Mouse (Mus musculus) layer of hippocampus, adult 2 months (tissue): ENCODE results near the gene Flt3. TPM values are rescaled to one million over a fixed set of nuclear protein-coding genes. Genes with fewer than 3 reads are reported as not detected.

Experiments used
- DNase-seq, 2 experiments: peaks; one replicate each; pipeline ENCODE4 v3.0.0; 2022; ENCODE audit warnings: low spot score in 2 of 2
- H3K27ac ChIP-seq: fragments of 200-600 bp; 2 replicates; pipeline ENCODE4 v1.8.1; 2022
- H3K4me3 ChIP-seq: fragments of 200-600 bp; 2 replicates; pipeline ENCODE4 v1.8.1; 2022; ENCODE audit warnings: mild to moderate bottlenecking
- CTCF ChIP-seq: fragments of 200-600 bp; conservative IDR thresholded peaks from 2 replicates; pipeline ENCODE4 v1.8.1; 2022; ENCODE audit warnings: antibody characterized with exemption, mild to moderate bottlenecking, moderate library complexity
- total RNA-seq, 2 experiments: library from RNA; stranded (reverse); gene quantifications; 2 replicates each; pipeline ENCODE4 v1.2.3; 2021

Gene Flt3
- total RNA-seq, 2 experiments from 2014 or later: 9.8 to 11.0 TPM

- peak in 1 of 2 experiments; percentile 63 for DNase-seq
- no peak overlapping the region for H3K27ac ChIP-seq
- H3K4me3 ChIP-seq: no peak overlapping the region
- TF ChIP-seq CTCF: peak; percentile 88
Observed at GRCm38 (mm10) chr5:147331547-147331946, 68.7 kb downstream of the Flt3 start.

- DNase-seq: no peak
- no peak overlapping the region for H3K4me3 ChIP-seq
Observed at GRCm38 (mm10) chr5:147329946-147330345, 70.3 kb downstream of the Flt3 start.

DNA sequence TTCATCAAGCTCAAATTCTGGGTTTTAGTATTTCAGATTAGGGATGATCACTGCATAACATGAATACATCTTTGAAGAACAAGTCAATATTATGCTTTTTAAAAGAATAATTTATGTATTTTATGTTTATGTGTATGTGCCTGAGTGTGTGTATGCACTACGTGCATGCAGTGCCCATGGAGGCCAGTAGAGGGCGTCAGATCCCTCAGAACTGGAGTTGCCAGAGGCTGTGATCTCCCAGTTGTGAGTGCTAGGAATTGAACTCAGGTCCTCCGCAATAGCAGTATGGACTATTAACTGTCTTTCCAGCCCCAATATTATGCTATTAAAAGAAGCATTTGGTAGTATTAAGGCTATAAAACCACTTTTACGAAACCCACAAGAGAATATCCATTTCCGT lies 72.7 kb downstream of the Flt3 start:
- Histone ChIP-seq H3K27ac (no peak overlapping the region), H3K4me3 (no peak overlapping the region)
- TF ChIP-seq CTCF: peak; percentile 58
- no peak for DNase-seq

More at GRCm38 (mm10) chr5:147329946-147330345, 70.3 kb downstream of the Flt3 start:
- no peak overlapping the region for H3K27ac ChIP-seq
- no peak for TF ChIP-seq CTCF

- Histone ChIP-seq H3K4me3 (no peak overlapping the region), H3K27ac (no peak overlapping the region)
- no peak for TF ChIP-seq CTCF
- no peak for DNase-seq
Observed at GRCm38 (mm10) chr5:147325931-147326330, 74.4 kb downstream of the Flt3 start.

DNA sequence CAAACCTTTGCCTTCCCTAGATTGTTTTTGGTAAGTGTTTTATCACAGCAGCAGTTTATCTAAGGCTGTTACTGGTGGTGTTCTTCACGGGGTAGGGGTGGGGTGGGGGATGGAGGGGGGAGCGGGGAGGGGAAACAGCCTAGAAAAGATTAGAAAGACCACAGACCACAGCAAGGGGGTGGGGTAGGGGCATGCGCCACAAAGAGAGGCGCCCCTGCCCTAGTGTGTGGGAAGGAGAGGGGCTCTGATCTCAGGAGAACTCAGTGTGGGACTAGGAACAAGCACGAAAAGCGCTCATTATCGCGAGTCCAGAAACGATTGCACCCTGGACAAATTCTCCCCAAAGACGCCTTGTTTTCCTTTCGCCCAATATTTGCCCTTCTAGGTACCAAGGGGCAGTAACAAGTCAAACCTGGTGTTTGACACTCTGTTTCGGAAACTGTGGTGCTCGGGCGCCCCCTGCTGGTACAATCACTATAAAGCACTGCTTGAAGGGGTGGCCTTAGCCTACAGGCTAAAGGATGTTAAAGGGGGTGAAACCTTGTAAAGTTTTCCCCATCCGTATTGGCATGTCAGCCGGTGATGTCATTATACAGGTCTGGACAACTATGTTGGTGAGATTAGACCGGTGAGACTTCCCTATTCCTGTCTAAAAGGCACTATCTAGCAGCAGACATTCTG lies 76.9 kb downstream of the Flt3 start:
- TF ChIP-seq CTCF: peak; percentile 93
- DNase-seq: peak; percentile 46 to 81
- H3K4me3 ChIP-seq: no peak overlapping the region
- no peak overlapping the region for H3K27ac ChIP-seq

GRCm38 (mm10) chr5:147322183-147322582 lies 78.1 kb downstream of the Flt3 start, which contains the start of gene Urad:
Gene Urad, minus strand, starts transcription at chr5:147322440.
- no peak within 1 kb of the TSS for H3K4me3 ChIP-seq
- DNase-seq: no peak
- TF ChIP-seq CTCF: no peak
- H3K27ac ChIP-seq: no peak within 1 kb of the TSS

DNA sequence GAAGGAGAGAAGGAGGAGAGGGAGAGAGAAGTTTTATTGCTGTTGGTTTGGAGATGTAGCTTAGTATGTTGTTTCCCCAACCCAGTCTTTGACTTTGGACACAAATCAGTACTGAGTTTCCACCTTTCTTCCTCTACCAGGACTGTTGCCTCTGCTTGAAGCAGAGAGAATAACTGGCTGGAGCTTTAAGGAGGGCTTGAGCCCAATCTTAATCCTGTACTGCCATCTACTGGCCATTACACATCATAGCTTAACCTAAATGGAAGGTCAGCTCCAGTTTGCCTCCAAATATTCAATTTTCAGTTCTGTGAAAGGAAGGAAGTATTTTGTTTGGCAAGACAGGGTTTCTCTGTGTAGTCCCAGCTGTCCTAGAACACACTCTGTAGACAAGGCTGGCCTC lies 80.6 kb downstream of the Flt3 start:
- no peak overlapping the region for H3K27ac ChIP-seq
- peak; percentile 89 for TF ChIP-seq CTCF
- DNase-seq: peak in 1 of 2 experiments; percentile 24
- H3K4me3 ChIP-seq: no peak overlapping the region

DNA sequence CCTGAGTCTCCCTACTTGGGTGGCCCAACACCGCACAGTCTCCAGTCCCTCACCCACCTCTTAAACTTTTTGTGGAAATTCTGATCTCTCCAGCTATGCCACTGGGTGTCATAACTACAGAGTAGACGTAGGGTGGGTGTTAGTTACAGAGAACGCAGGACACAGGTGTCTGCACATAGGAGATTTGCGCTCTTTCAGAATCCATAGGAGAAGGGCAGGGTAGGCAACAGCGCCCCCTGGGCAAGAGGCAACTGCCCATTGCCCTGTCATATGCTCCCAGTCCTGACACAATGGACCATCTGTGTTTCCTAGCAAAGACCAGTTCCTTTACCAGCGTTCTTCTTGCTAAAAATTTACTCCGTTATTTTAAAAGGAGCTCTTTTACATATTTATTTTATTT lies 82.3 kb downstream of the Flt3 start:
- Histone ChIP-seq H3K4me3 (no peak overlapping the region), H3K27ac (no peak overlapping the region)
- no peak for DNase-seq
- peak; percentile 54 for TF ChIP-seq CTCF

GRCm38 (mm10) chr5:147317321-147317720 lies 83.0 kb downstream of the Flt3 start:
- no peak for TF ChIP-seq CTCF
- no peak overlapping the region for H3K4me3 ChIP-seq
- DNase-seq: no peak
- no peak overlapping the region for H3K27ac ChIP-seq

- H3K27ac ChIP-seq: no peak overlapping the region
- no peak for TF ChIP-seq CTCF
- DNase-seq: no peak
- no peak overlapping the region for H3K4me3 ChIP-seq
Observed at GRCm38 (mm10) chr5:147315432-147316075, 84.7 kb downstream of the Flt3 start.

GRCm38 (mm10) chr5:147314646-147315431 lies 85.5 kb downstream of the Flt3 start:
- TF ChIP-seq CTCF: no peak
- no peak overlapping the region for H3K27ac ChIP-seq
- no peak for DNase-seq
- no peak overlapping the region for H3K4me3 ChIP-seq

- DNase-seq: no peak
- TF ChIP-seq CTCF: no peak
- Histone ChIP-seq H3K4me3 (no peak overlapping the region), H3K27ac (no peak overlapping the region)
Observed at GRCm38 (mm10) chr5:147312830-147313685, 87.2 kb downstream of the Flt3 start.
